Mouse (Mus musculus) monocyte, adult 5-6 weeks (primary cell): ENCODE results near the gene Celf2. TPM values are rescaled to one million over a fixed set of nuclear protein-coding genes. Genes with fewer than 3 reads are reported as not detected.

ENCODE experiments used
- ATAC-seq: fragments of 153-309, 156-312 bp; replicated peaks from 2 replicates; pipeline ENCODE4 v1.8.0; 2017; ENCODE audit warnings: mild to moderate bottlenecking; ENCODE audit not compliant: low TSS enrichment, insufficient number of reproducible peaks, severe bottlenecking, poor library complexity, low FRiP score
- total RNA-seq: library from RNA; stranded (forward); fragments of 200-1000, 200-491, 200-594 nt; gene quantifications from 3 replicates; pipeline ENCODE4 v1.2.3, GENCODE M21; 2017

Celf2 gene
- total RNA-seq, 1 experiment from 2014 or later: 106 TPM

DNA sequence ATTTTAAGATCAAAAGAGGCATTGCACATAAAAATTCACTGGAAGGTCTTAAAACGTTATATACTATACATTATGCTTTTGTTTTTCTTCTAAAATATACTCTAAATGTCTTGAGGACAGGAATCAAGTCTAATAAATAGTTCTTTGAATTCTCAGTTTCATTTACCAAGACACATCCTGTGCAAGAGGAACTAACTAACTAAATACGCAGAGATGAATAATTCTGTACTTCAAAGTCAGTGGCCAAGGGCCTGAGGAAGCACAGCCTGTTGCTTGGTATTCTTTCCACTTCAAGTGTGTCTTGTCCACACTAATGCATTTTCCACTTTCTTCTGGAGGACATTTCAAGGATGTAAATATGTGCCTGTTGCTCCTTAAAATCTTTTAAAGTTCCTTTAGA lies 766.2 kb downstream of the Celf2 start:
- no peak for ATAC-seq

DNA sequence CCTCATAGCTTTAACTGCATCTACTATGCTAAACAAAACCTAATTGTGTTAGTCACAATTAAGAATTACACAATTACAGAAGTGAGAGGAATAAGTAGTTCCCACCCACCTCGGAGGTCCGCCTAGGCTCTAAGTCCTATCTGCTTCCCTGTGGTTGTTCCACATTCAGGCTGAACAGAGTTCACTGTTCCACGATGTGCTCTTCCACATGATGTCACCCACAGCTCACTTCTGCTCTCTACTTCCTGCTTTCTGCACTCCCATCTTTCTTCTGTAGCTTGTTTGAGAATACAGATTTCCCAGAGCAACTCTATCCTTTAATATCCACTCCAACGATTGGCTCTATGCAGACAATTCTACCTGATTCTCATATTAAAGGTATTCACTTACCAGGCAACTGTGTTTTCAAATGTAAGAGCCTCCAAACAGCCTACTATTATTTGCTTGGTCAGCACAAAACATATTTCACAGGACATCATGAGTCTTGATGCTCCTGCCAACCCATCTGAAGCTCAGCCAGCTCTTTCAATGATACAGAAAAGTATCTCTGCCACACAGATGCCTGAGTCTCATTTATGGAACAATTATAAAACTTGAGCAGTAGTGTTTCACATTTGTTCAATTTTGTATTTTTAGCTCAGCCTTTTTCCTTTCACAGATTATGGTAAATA lies 769.2 kb downstream of the Celf2 start:
- ATAC-seq: peak; percentile 93

- no peak for ATAC-seq
Observed at GRCm38 (mm10) chr2:6732026-6732425, 777.3 kb downstream of the Celf2 start.

DNA sequence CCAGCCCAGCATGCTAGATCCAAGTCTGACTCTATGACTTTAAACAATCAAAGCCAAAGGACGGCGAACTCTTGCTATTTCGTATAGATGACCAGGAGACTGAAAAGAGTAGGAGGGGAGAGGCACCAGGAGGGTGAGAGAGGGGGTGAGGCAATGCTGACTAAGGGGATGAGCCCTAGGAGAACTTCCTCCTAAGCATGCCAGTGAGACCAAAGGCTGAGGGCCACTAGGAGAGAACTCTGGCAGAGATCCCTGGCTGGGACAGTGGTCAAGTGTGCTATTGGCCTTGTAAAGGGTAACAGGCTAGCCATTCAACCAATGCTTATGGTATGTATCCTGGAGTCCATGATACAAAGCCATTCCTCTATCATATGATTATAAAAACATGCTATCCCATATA lies 778.5 kb downstream of the Celf2 start:
- peak; percentile 57 for ATAC-seq

DNA sequence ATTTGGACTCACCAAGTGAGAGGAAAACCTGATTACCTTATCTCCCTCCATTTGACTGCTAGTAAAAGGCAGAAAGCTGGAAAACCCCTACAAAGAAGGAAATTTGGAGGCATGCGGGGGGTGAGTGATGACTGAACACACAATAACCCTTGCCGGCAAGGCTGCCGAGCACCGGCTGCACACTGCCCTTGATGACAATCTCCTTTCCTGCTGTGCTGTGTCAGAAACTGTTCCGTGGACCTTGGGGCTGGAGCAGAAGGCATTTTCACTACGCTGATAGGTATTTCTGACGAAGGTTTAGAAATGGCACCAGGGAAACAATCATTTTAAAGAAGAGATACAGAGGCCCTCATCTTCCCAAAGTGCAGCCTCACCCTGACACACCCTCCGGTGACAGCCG lies 779.4 kb downstream of the Celf2 start:
- no peak for ATAC-seq

GRCm38 (mm10) chr2:6728840-6729252 lies 780.5 kb downstream of the Celf2 start:
- no peak for ATAC-seq

DNA sequence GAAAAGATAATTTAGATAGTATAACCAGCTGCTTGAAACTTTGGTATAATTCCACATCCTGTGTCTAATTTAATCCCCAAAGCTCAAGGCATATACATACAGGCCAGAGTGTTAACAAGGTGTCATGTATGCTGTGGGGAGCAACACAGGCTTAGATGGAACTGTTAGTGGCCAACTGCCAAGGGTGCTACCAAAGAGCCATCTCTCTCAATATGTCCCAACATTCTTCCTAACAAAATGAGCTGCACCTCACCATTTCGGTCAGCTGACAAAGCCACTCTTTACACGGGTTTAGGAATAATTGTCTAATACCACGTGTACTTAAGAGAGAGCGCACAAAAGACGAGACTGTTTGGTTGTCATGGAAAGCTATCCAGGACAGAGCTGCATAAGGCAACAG lies 782.0 kb downstream of the Celf2 start:
- ATAC-seq: no peak

DNA sequence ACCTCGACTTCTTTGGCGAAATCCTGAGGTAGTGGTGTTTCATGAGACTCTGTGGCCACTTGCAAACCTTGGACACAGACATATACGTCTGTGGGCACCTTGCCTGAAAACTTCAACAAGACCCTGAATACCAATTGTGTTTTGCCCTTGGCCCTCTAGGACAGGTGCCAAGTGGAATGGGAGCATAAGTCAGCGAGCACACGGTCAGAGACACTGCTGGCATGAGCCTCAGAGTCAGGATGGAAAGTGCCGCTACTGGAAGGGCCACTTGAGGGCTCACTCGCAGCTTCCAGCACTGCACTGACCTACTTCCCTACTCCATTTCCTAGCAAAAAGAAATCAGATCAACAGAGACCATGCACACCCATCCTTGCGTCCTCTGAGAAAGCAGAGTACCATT lies 783.3 kb downstream of the Celf2 start:
- ATAC-seq: no peak

DNA sequence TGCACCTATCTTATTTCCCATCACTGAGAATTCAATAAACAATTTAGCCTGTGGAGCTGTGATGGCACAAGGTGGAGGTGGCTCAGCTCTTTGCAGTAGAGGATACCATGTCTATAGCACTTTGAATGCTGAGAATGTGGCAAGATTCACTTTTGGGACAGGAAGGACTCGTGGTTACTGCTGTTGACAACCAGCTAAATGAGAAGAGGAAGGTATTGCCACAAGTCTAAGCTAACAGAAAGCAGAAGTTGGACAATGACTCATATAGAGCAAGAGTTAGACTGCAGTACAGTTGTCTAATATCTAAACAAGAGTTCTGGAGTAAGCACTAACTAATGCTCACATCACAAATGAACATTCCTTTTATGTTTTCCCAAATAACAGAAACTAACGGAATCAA lies 785.8 kb downstream of the Celf2 start:
- ATAC-seq: peak; percentile 84

DNA sequence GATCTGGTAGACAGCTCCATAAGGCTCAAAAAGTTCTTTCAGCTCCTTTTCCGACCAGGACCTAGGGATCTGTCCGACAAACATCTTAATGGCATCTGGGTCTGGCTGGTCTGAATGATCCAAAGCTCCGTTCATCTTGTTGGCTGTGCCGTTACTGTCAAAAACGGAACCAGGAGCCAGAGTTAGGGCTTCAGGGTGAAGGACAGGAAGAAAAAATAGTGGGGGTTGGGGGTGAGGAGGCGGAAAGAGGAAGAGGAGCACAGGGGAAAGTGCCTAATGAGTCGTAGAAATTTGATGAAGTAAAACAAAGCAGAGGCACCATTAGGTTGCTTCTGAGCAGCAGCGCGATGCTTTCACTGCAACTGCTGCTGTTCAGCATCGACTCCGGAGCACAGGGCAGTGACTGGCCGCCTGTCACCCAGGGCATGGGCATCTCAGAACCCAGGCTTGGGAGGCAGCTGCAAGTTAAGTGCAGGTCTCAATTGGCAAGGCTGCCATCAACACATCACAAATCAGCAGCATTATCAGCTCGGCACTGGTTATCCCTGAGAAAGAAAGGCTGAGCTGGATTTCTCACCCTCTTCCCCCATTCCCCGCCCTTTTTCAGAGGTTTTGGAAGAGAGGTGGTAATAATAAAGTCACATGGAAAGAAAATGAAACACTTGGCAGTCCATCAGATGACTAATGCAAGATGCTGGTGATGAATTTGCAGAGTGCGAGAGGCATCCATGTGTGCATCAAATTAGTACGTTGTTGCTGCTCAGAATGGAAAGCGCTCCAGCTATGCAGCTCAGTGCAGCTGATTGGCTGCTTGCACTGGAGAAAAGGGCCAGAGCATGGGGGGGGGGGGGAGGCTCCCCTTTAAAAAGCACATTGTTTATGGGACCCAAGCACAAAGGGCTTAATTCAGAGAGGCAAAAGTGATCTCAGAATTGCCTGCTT lies 787.6 kb downstream of the Celf2 start:
- peak; percentile 57 for ATAC-seq

DNA sequence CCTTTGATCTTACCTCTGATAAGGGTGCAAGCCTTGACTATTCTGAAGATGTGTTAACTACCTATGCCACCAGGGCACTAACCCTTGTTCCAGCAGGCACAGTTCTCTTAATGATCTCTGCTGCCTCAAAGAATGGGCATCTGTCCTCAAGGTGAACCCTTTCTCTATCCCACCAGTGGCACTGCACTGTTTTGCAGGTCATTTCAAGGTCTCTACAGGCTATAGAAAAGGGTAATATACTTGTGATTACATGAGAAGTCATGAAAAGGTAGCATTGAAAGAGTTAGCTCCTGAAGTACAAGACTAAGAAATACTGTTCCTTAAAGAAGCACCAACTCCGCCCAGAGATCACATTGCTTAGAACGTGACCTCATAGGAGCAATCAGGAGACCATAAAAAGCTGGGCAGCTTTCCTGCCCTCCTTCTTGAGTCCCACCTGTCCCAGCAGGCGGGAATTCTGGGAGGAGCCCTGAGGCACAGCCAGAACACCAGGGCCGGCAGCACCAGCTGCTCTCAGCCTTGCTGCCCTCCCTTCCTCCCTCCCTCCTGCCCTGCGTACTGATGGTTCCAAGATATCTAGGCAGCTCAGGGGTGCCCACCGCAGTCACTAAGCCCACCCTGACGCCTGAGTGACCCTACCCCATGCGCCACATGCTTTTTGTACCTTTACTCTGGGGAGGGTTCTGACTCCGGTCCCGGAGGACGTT lies 788.5 kb downstream of the Celf2 start:
- ATAC-seq: peak; percentile 14

- ATAC-seq: no peak
Observed at GRCm38 (mm10) chr2:6718864-6719263, 790.5 kb downstream of the Celf2 start.

- ATAC-seq: no peak
Observed at GRCm38 (mm10) chr2:6717953-6718352, 791.4 kb downstream of the Celf2 start.

DNA sequence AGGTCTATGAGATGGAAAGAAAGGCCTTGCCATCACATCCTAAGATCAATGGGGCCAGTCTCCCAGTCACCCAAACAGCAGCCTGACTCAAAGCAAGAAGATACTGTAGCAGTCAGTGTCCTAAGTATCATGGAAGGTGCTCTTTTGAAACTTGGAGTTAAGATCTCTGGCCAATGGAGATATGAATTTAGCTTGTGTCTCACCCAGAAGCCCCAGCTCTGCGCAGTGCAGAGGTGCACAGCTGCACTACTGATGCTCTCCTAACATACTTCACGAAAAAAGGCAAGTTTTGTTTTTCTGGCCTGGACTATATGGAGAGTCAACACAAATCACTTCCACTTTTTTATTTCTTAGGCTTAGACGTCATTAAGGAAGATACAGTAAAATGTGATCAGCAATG lies 793.8 kb downstream of the Celf2 start:
- ATAC-seq: no peak

GRCm38 (mm10) chr2:6713529-6713928 lies 795.8 kb downstream of the Celf2 start:
- peak; percentile 59; the same call in 1 of the 2 replicates for ATAC-seq

DNA sequence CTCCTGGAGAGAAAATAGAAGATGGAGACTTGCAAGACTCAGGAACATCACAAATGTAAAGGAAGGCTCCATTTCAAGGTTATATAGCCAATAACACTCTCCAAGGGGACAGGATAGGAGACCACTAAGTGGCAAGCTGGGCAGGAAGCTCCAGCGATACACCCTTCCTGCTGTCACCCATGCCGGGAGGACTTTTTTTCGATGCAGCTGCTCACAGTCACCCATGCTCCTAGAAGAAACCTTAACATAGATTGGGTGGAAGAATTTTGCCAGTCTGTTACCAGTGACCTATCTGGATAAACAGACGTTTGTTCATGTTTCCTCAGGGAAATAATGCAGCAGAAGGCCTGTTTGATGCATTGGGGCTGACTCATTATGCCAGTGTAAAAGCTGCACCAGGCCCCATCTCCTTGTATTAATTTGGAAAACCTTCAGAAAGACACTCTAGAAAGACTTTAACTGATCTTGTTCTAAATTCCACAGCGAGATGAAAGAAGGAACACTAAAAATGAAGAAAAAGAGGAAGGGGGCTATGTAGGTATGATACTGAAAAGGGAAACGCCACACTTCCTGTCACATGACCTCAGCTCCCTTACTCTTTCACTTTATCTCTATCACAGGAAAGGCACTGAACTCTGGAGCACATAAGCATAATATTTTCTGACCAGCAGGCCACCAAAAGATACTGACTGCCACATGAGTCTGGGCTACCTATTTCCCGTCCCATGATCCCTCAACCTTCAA lies 798.5 kb downstream of the Celf2 start:
- 0 out of 2 replicates have a peak, but pooled peaks have one; percentile 36 for ATAC-seq

- no peak for ATAC-seq
Observed at GRCm38 (mm10) chr2:6707959-6708519, 801.3 kb downstream of the Celf2 start.

GRCm38 (mm10) chr2:6707276-6707675 lies 802.1 kb downstream of the Celf2 start:
- peak; percentile 45 for ATAC-seq
